Mouse (Mus musculus): ENCODE measurements around the gene Efnb3. TPM values are rescaled to one million over a fixed set of nuclear protein-coding genes. Genes with fewer than 3 reads are reported as not detected.
"Not testable (repeated sequence)": the region's sequence is repeated elsewhere in the genome, so short reads cannot be mapped to it uniquely, and the experiment has no call there.

Efnb3 gene
- total RNA-seq, 1 experiment from 2014 or later = 1.5 TPM

- no peak for DNase-seq
Measured at GRCm38 (mm10) chr11:69549060-69549656, 10.8 kb downstream of the Efnb3 start, which contains the start of gene Dnah2. TSS of gene Dnah2 (minus strand) at chr11:69549110.

- DNase-seq = peak; percentile 57
Measured at GRCm38 (mm10) chr11:69547071-69547470, 12.9 kb downstream of the Efnb3 start.

- DNase-seq = peak; percentile 88
Measured at GRCm38 (mm10) chr11:69546423-69547053, 13.5 kb downstream of the Efnb3 start.

- DNase-seq = no peak
Measured at GRCm38 (mm10) chr11:69545957-69546356, 14.0 kb downstream of the Efnb3 start.

- no peak for DNase-seq
Measured at GRCm38 (mm10) chr11:69543598-69543997, 16.4 kb downstream of the Efnb3 start.

- DNase-seq = not testable (repeated sequence)
Measured at GRCm38 (mm10) chr11:69541741-69542140, 18.3 kb downstream of the Efnb3 start.

GRCm38 (mm10) chr11:69540700-69541099 lies 19.3 kb downstream of the Efnb3 start:
- no peak for DNase-seq

GRCm38 (mm10) chr11:69534990-69535389 lies 25.0 kb downstream of the Efnb3 start:
- no peak for DNase-seq

- no peak for DNase-seq
Measured at GRCm38 (mm10) chr11:69532480-69533150, 27.4 kb downstream of the Efnb3 start.

- not testable (repeated sequence) for DNase-seq
Measured at GRCm38 (mm10) chr11:69530755-69531154, 29.2 kb downstream of the Efnb3 start.

- DNase-seq = not testable (repeated sequence)
Measured at GRCm38 (mm10) chr11:69530281-69530680, 29.7 kb downstream of the Efnb3 start.

GRCm38 (mm10) chr11:69528031-69528390 lies 32.0 kb downstream of the Efnb3 start:
- no peak for DNase-seq

- DNase-seq = no peak
Measured at GRCm38 (mm10) chr11:69527098-69528030, 32.6 kb downstream of the Efnb3 start.

GRCm38 (mm10) chr11:69526631-69527030 lies 33.4 kb downstream of the Efnb3 start:
- no peak for DNase-seq

- DNase-seq = no peak
Measured at GRCm38 (mm10) chr11:69525661-69526060, 34.3 kb downstream of the Efnb3 start.

- DNase-seq = no peak
Measured at GRCm38 (mm10) chr11:69523651-69524050, 36.4 kb downstream of the Efnb3 start.

- no peak for DNase-seq
Measured at GRCm38 (mm10) chr11:69521526-69522149, 38.4 kb downstream of the Efnb3 start.

GRCm38 (mm10) chr11:69519976-69520375 lies 40.0 kb downstream of the Efnb3 start:
- no peak for DNase-seq

GRCm38 (mm10) chr11:69516661-69517060 lies 43.3 kb downstream of the Efnb3 start:
- no peak for DNase-seq

- no peak for DNase-seq
Measured at GRCm38 (mm10) chr11:69516151-69516640, 43.8 kb downstream of the Efnb3 start.

- peak; percentile 79 for DNase-seq
Measured at GRCm38 (mm10) chr11:69513840-69514239, 46.2 kb downstream of the Efnb3 start.
